Mouse (Mus musculus) layer of hippocampus, adult 2 months (tissue): Measurements from ENCODE around the gene Eif3l. TPM values are rescaled to one million over a fixed set of nuclear protein-coding genes. Genes with fewer than 3 reads are reported as not detected.

Experiments
- DNase-seq, 2 experiments: peaks; one replicate each; pipeline ENCODE4 v3.0.0; 2022; ENCODE audit warnings: low spot score in 2 of 2
- H3K27ac ChIP-seq: fragments of 200-600 bp; 2 replicates; pipeline ENCODE4 v1.8.1; 2022
- H3K4me3 ChIP-seq: fragments of 200-600 bp; 2 replicates; pipeline ENCODE4 v1.8.1; 2022; ENCODE audit warnings: mild to moderate bottlenecking
- CTCF ChIP-seq: fragments of 200-600 bp; conservative IDR thresholded peaks from 2 replicates; pipeline ENCODE4 v1.8.1; 2022; ENCODE audit warnings: antibody characterized with exemption, mild to moderate bottlenecking, moderate library complexity
- total RNA-seq, 2 experiments: library from RNA; stranded (reverse); gene quantifications; 2 replicates each; pipeline ENCODE4 v1.2.3; 2021

The Eif3l gene
- total RNA-seq, 2 experiments from 2014 or later, result 68.9 to 69.5 TPM

- Histone ChIP-seq H3K4me3 (peak overlapping the region; percentile 86), H3K27ac (peak overlapping the region; percentile 73)
- no peak for DNase-seq
- TF ChIP-seq CTCF, result no peak
These were observed 66.6 kb downstream of the Eif3l start for GRCm38 (mm10) chr15:79141566-79141917.

GRCm38 (mm10) chr15:79143316-79143715 lies 68.3 kb downstream of the Eif3l start:
- H3K27ac ChIP-seq, result no peak overlapping the region
- no peak for DNase-seq
- no peak for TF ChIP-seq CTCF
- no peak overlapping the region for H3K4me3 ChIP-seq

Other genes starting within 250 kb of the Eif3l start
- gene Cdc42ep1, start 232.6 kb upstream of the Eif3l start, total RNA-seq, result 10 to 100 TPM; 12.2 to 13.7 TPM
- gene Lgals2, start 219.7 kb upstream of the Eif3l start, total RNA-seq, result not detected
- gene Gga1, start 198.0 kb upstream of the Eif3l start, total RNA-seq, result 10 to 100 TPM; 64.0 to 64.7 TPM
- under 1 TPM in 1 of 2 experiments, not detected in 1; 0.27 TPM for gene Gm49510, start 175.5 kb upstream of the Eif3l start, total RNA-seq
- gene Sh3bp1, start 175.4 kb upstream of the Eif3l start, total RNA-seq, result 10 to 100 TPM; 27.7 to 41.8 TPM
- gene Pdxp, start 161.3 kb upstream of the Eif3l start, total RNA-seq, result 100 to 1,000 TPM; 162 to 172 TPM
- 10 to 100 TPM; 18.9 to 20.2 TPM for gene Lgals1, start 148.5 kb upstream of the Eif3l start, total RNA-seq
- gene Nol12, start 140.2 kb upstream of the Eif3l start, total RNA-seq, result 10 to 100 TPM; 41.4 to 41.8 TPM
- 10 to 100 TPM; 10.0 to 13.4 TPM for gene Triobp, start 127.5 kb upstream of the Eif3l start, total RNA-seq
- 10 to 100 TPM; 86.3 to 89.0 TPM for gene H1f0, start 46.7 kb upstream of the Eif3l start, total RNA-seq
- gene Galr3, start 33.3 kb upstream of the Eif3l start, total RNA-seq, result under 1 TPM in 1 of 2 experiments, not detected in 1; 0.39 TPM
- gene Ankrd54, start 12.3 kb upstream of the Eif3l start, total RNA-seq, result 10 to 100 TPM; 17.4 to 19.5 TPM
- gene Micall1, start 33.7 kb downstream of the Eif3l start, total RNA-seq, result 10 to 100 TPM; 31.4 to 35.3 TPM
- gene Polr2f, start 65.8 kb downstream of the Eif3l start, total RNA-seq, result 100 to 1,000 TPM in 1 of 2 experiments, 10 to 100 TPM in 1; 97.9 to 103 TPM
- gene 1700088E04Rik, start 66.1 kb downstream of the Eif3l start, total RNA-seq, result 10 to 100 TPM in 1 of 2 experiments, 1 to 10 TPM in 1; 8.8 to 10.3 TPM
- 10 to 100 TPM; 27.7 to 30.4 TPM for gene Sox10, start 90.1 kb downstream of the Eif3l start, total RNA-seq
- gene Pick1, start 154.0 kb downstream of the Eif3l start, total RNA-seq, result 10 to 100 TPM; 46.1 to 49.7 TPM
- under 1 TPM; 0.31 to 0.49 TPM for gene Gm49486, start 154.2 kb downstream of the Eif3l start, total RNA-seq
- not detected for gene Slc16a8, start 179.6 kb downstream of the Eif3l start, total RNA-seq
- gene Baiap2l2, start 210.4 kb downstream of the Eif3l start, total RNA-seq, result 1 to 10 TPM; 1.2 to 2.7 TPM